Mouse (Mus musculus) left cerebral cortex, postnatal 4 days (tissue): ENCODE measurements around the gene Aamp. TPM values are rescaled to one million over a fixed set of nuclear protein-coding genes. Genes with fewer than 3 reads are reported as not detected.

ENCODE experiments used
- DNase-seq: peaks from one replicate; pipeline ENCODE4 v3.0.0-alpha.2; 2022
- intact Hi-C: fragments of 180-260 bp; cut with DNase I; formaldehyde crosslinking; loops from one replicate; pipeline ENCODE4 v1.15.1; 2025
- total RNA-seq, 2 experiments: library from RNA; stranded (reverse); gene quantifications; 2 replicates each; pipeline ENCODE4 v1.2.3; 2021

The Aamp gene
- total RNA-seq, 2 experiments from 2014 or later = 122 to 124 TPM

- intact Hi-C loops = no loop called here
Measured at GRCm38 (mm10) chr1:74245525-74245924, 39.0 kb downstream of the Aamp start.

DNA sequence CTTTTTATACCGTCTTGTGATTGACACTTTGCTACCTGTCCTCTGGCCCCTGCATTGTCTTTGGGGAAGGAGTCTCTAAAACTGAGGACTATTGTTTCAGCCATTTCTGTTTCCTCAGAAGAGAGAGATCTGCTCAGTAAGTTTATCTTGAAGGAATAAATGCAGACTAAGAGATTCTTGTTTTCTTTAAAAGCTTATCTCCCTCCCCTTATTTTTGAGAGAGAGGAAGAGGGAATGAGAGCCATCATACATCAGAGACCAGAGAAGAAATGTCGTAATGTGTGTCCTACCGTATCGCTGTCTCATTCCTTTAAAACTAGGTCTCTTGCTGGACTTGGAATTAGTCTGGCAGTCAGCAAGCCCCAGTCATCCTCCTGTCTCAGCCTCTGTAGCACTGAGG lies 43.7 kb downstream of the Aamp start:
- intact Hi-C loops = no loop called here
- no peak for DNase-seq

More at GRCm38 (mm10) chr1:74245525-74245924, 39.0 kb downstream of the Aamp start:
- DNase-seq = no peak

DNA sequence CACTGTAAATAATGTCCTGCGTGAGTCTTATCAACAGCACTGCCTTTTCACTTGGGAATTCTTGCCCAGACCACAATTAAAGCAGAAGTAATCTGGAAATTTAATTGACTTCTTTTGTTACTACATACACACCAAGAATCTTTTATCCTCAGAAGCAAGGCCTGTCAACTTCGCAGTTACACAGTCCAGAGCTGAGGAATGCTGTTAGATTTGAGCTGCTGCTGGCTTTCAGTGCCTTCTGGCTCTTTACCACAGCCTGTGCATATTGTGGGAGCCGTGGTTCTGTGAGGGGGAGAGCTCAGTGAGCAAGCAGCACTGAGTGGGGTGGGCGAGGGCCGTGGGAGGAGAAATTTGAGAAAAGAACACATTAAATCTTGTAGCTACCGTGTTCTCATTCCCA lies 44.2 kb downstream of the Aamp start:
- intact Hi-C loops = no loop called here
- DNase-seq = no peak

DNA sequence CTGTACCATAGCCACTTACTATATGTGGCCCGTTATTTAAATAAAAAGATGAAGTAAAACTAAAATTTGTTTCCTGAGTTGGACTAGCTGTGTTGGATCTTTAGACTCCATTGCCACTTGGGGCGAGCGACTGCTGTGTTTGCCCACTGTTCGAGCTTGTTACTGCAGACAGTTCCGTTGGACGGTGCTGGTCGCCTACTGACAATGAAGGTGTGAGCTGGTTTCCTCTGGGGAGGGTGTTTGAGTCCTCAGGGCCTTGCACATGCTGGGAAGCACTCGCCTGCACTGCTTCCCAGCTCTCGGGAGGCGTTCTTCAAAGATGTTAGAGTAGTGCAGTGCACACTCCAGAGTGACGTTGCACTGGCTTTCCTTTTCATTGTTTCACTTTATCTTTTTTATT lies 44.9 kb downstream of the Aamp start:
- intact Hi-C loops = no loop called here
- DNase-seq = no peak

- intact Hi-C loops = no loop called here
- DNase-seq = no peak
Measured at GRCm38 (mm10) chr1:74239162-74239561, 45.4 kb downstream of the Aamp start.

GRCm38 (mm10) chr1:74238136-74238535 lies 46.4 kb downstream of the Aamp start:
- intact Hi-C loops = no loop called here

DNA sequence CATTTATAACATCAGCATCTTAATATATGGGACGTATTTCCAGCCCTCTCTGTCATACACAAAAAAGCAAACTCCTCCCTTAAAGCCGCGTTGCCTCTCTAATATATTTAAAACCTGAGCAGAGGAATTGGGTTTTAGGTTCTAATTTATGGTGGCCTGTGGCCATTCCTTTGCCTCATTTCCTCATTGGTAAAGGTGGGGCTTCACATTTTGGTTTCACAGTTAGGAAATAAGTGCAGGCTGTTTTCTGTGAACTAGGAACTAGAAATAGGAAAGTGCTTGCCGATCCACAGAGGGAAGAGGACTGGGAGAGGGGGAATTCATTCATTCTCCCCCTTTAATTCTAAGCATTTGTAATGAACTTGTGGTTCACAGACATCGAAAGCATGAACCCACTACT lies 46.9 kb downstream of the Aamp start:
- DNase-seq = no peak
- intact Hi-C loops = no loop called here

More at GRCm38 (mm10) chr1:74238136-74238535, 46.4 kb downstream of the Aamp start:
- DNase-seq = no peak

DNA sequence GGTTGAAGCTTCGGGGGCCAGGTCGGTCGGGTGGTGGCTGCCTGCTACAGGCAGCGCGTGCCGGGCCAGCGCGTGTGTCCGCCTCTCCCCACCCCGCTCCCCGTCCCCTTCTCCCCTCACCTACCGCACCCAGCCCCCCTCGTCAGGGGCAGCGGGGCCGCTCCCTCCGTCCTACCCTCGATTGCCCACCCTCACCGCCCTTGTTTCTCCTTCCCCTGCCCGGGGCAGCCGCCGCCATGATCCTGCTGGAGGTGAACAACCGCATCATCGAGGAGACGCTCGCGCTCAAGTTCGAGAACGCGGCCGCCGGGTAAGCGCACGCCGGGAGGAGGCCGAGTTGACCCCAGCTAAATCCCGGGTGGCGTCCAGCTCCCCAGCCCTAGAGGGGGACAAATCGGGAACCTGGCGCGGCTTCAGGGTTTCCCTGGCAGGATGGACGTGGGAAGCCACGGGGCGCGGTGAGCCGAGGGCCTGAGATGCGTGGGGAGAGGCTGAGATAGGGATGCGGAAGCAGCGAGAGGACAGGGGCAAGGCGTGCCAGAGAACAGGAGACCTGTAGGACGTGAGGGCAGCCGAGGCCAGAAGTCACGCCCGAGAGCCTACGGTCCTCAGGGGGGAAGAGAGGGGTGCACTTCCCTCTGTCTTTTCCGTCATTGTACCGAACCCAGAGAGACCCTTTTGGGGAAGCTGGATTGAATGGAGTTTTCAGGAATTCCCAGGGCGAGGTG lies 47.8 kb downstream of the Aamp start:
- no peak for DNase-seq
- intact Hi-C loops = no loop called here

DNA sequence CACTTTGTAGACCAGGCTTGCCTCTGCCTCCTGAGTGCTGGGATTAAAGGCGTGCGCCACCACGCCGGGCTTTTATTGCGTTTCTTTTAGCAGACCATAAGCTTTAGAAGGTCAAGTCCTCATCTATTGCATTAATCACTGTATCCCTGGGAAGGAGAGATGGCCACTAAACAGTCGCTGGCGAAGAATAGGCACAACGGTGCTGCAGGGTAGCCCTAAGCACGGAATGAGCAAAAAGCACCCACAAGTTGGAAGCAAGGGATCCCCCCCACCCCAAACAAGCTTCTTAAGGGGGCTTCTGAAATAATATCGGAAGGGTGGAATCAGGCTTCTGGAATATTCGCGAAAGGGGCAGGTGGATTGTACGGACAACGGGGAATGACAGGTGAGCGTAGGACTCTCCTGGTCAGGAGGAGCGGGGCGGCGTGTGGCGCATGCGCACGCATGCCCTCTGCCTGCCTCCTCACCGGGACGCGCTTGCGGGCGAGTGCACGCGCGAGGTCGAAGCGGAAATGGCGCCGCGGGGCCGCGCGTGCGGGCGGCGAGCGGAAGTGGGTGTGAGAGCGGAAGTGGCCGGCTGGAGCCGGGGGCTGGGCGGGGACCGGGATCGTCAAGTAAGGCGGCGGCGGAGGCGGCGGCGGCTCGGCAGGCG lies 48.5 kb downstream of the Aamp start, which contains the start of gene Arpc2:
TSS of gene Arpc2 (plus strand) at position 147 of the 652 bp plus-strand sequence.
- intact Hi-C loops = no loop called here

GRCm38 (mm10) chr1:74230992-74231391 lies 53.5 kb downstream of the Aamp start:
- intact Hi-C loops = no loop called here
- DNase-seq = no peak

More for the DNA sequence above, 48.5 kb downstream of the Aamp start, which contains the start of gene Arpc2:
- DNase-seq = peak; percentile 97

- intact Hi-C loops = no loop called here
- DNase-seq = no peak
Measured at GRCm38 (mm10) chr1:74229942-74230341, 54.6 kb downstream of the Aamp start.

Other genes starting within 250 kb of the Aamp start
- gene Tns1, start 160.3 kb downstream of the Aamp start, total RNA-seq = 10 to 100 TPM; 19.6 to 21.4 TPM
- gene Rufy4, start 159.2 kb downstream of the Aamp start, total RNA-seq = under 1 TPM in 1 of 2 experiments, not detected in 1; 0.20 TPM
- under 1 TPM in 1 of 2 experiments, not detected in 1; 0.12 TPM for gene Cxcr2, start 130.7 kb downstream of the Aamp start, total RNA-seq
- not detected for gene Cxcr1, start 90.1 kb downstream of the Aamp start, total RNA-seq
- gene Arpc2, start 48.7 kb downstream of the Aamp start, total RNA-seq = 100 to 1,000 TPM; 333 to 372 TPM
- gene Gpbar1, start 6.2 kb downstream of the Aamp start, total RNA-seq = not detected
- 10 to 100 TPM; 98.6 to 99.4 TPM for gene Pnkd, start 192 bp upstream of the Aamp start, total RNA-seq
- gene Tmbim1, start 20.9 kb upstream of the Aamp start, total RNA-seq = 1 to 10 TPM; 5.2 to 5.3 TPM
- 1 to 10 TPM in 1 of 2 experiments, under 1 TPM in 1; 0.74 to 1.1 TPM for gene Catip, start 77.4 kb upstream of the Aamp start, total RNA-seq
- 1 to 10 TPM; 1.2 to 2.2 TPM for gene Slc11a1, start 90.5 kb upstream of the Aamp start, total RNA-seq
- gene Ctdsp1, start 106.8 kb upstream of the Aamp start, total RNA-seq = 10 to 100 TPM; 19.2 to 20.8 TPM
- under 1 TPM; 0.72 to 0.81 TPM for gene Vil1, start 124.6 kb upstream of the Aamp start, total RNA-seq
- 10 to 100 TPM; 43.9 to 48.1 TPM for gene Cnot9, start 221.3 kb upstream of the Aamp start, total RNA-seq